Mouse (Mus musculus) forebrain, postnatal 0 days (tissue): ENCODE results near the gene Rps24. TPM values are rescaled to one million over a fixed set of nuclear protein-coding genes. Genes with fewer than 3 reads are reported as not detected.

Source experiments
- ATAC-seq: fragments of 200-750 bp; cut with Nextera tagmentation; 2 replicates; pipeline ENCODE4 v1.8.0; 2017; ENCODE audit warnings: mild to moderate bottlenecking, moderate library complexity
- DNase-seq: peaks from one replicate; pipeline ENCODE4 v3.0.0-alpha.2; 2015
- H3K27ac ChIP-seq: fragments of 300-500 bp; sonication (generic); 2 replicates; pipeline ENCODE4 v1.5.1; 2014; ENCODE audit warnings: low read depth, mild to moderate bottlenecking, antibody characterized with exemption, low read length, moderate library complexity, mixed read lengths
- H3K27me3 ChIP-seq: fragments of 300-500 bp; sonication (generic); 2 replicates; pipeline ENCODE4 v1.6.1; 2014; ENCODE audit warnings: mild to moderate bottlenecking, low read length, mixed read lengths; ENCODE audit not compliant: insufficient read depth
- H3K36me3 ChIP-seq: fragments of 300-500 bp; sonication (generic); 2 replicates; pipeline ENCODE4 v1.6.1; 2014; ENCODE audit warnings: mild to moderate bottlenecking, moderate library complexity; ENCODE audit not compliant: insufficient read depth
- H3K4me1 ChIP-seq: fragments of 300-500 bp; sonication (generic); 2 replicates; pipeline ENCODE4 v1.6.1; 2014; ENCODE audit warnings: antibody characterized with exemption; ENCODE audit not compliant: insufficient read depth
- H3K4me2 ChIP-seq: fragments of 300-500 bp; sonication (generic); 2 replicates; pipeline ENCODE4 v1.6.1; 2014; ENCODE audit warnings: low read depth, mild to moderate bottlenecking, moderate library complexity
- H3K4me3 ChIP-seq: fragments of 300-500 bp; sonication (generic); 2 replicates; pipeline ENCODE4 v1.5.1; 2014; ENCODE audit warnings: low read depth, low read length, mixed read lengths
- H3K9ac ChIP-seq: fragments of 300-500 bp; sonication (generic); 2 replicates; pipeline ENCODE4 v1.6.1; 2014; ENCODE audit warnings: mild to moderate bottlenecking
- H3K9me3 ChIP-seq: fragments of 300-500 bp; sonication (generic); 2 replicates; pipeline ENCODE4 v1.6.1; 2016; ENCODE audit warnings: low read length
- CTCF ChIP-seq: sonication (generic); IDR thresholded peaks from 2 replicates; pipeline ENCODE4 v1.5.1; 2016; ENCODE audit warnings: antibody characterized with exemption, control low read depth, low read depth
- whole genome bisulfite sequencing: fragments of 180-500 bp; shearing (Covaris S2); extraction: QIAGEN DNeasy Blood & Tissue Kit; methylation state at CpG from one replicate; pipeline ENCODE4 v1.1.7; 2014; 5-methylcytosine and 5-hydroxymethylcytosine counted together
- polyA plus RNA-seq: library from polyadenylated mRNA; unstranded; fragments of >200 nt; fragmentation: Nextera tagmentation; extraction: Ambion mirVana; gene quantifications from 2 replicates; pipeline ENCODE4 v1.2.1, GENCODE M21; 2015
- total RNA-seq: library from RNA; depleted of rRNA; stranded (reverse); fragments of >200 nt; gene quantifications from 2 replicates; pipeline ENCODE4 v1.2.3, GENCODE M21; 2014

Rps24 gene
- total and polyA plus RNA-seq, 2 experiments from 2014 or later: 795 to 1,310 TPM

- H3K36me3 ChIP-seq: peaks cover 37% of the 10 kb centered on the region
- DNase-seq (no peak), ATAC-seq (peak; percentile 30)
- H3K9me3 ChIP-seq: no peaks in the 10 kb centered on the region
- peaks cover 16% of the 10 kb centered on the region for H3K4me1 ChIP-seq
- peak overlapping the region; percentile 62 for H3K4me2 ChIP-seq
- H3K4me3 ChIP-seq: peak overlapping the region; percentile 70
- 6% methylated on average over 11 of the region's 11 CpGs for WGBS
- H3K27ac ChIP-seq: peak overlapping the region; percentile 90
- peak overlapping the region; percentile 88 for H3K9ac ChIP-seq
- no peaks in the 10 kb centered on the region for H3K27me3 ChIP-seq
- no peak for TF ChIP-seq CTCF
Observed at GRCm38 (mm10) chr14:24491266-24491981, 4.5 kb downstream of the Rps24 start.

- DNase-seq: no peak
Observed at GRCm38 (mm10) chr14:24493256-24493655, 6.3 kb downstream of the Rps24 start.

GRCm38 (mm10) chr14:24496507-24496906 lies 9.6 kb downstream of the Rps24 start:
- H3K4me2 ChIP-seq: no peak overlapping the region
- no peak for DNase-seq
- WGBS: 85% methylated on average over 1 of the region's 1 CpGs

More at GRCm38 (mm10) chr14:24493256-24493655, 6.3 kb downstream of the Rps24 start:
- Histone ChIP-seq H3K27ac (no peak overlapping the region), H3K4me3 (no peak overlapping the region), H3K9ac (0 out of 2 replicates have a peak overlapping the region, but pooled peaks have one; percentile 18), H3K4me1 (peaks cover 16% of the 10 kb centered on the region), H3K27me3 (no peaks in the 10 kb centered on the region), H3K9me3 (no peaks in the 10 kb centered on the region), H3K36me3 (peaks cover 55% of the 10 kb centered on the region), H3K4me2 (no peak overlapping the region)
- 82% methylated on average over 9 of the region's 9 CpGs for WGBS
- ATAC-seq: no peak
- TF ChIP-seq CTCF: no peak

GRCm38 (mm10) chr14:24497443-24497842 lies 10.5 kb downstream of the Rps24 start:
- DNase-seq (no peak), ATAC-seq (no peak)
- Histone ChIP-seq H3K4me1 (peaks cover 9% of the 10 kb centered on the region; the same call in 1 of the 2 replicates), H3K9ac (no peak overlapping the region), H3K27ac (no peak overlapping the region), H3K27me3 (no peaks in the 10 kb centered on the region), H3K9me3 (no peaks in the 10 kb centered on the region), H3K4me2 (no peak overlapping the region), H3K36me3 (peaks cover 61% of the 10 kb centered on the region), H3K4me3 (no peak overlapping the region)
- TF ChIP-seq CTCF: no peak
- 94% methylated on average over 1 of the region's 1 CpGs for WGBS

More at GRCm38 (mm10) chr14:24496507-24496906, 9.6 kb downstream of the Rps24 start:
- TF ChIP-seq CTCF: no peak
- Histone ChIP-seq H3K9ac (no peak overlapping the region), H3K4me1 (peaks cover 17% of the 10 kb centered on the region), H3K9me3 (no peaks in the 10 kb centered on the region), H3K27ac (no peak overlapping the region), H3K36me3 (peaks cover 65% of the 10 kb centered on the region), H3K4me3 (no peak overlapping the region), H3K27me3 (no peaks in the 10 kb centered on the region)
- ATAC-seq: no peak

- Histone ChIP-seq H3K36me3 (peaks cover 51% of the 10 kb centered on the region), H3K9me3 (no peaks in the 10 kb centered on the region), H3K4me3 (no peak overlapping the region), H3K4me1 (peaks cover 8% of the 10 kb centered on the region; the same call in 1 of the 2 replicates), H3K27me3 (no peaks in the 10 kb centered on the region), H3K9ac (no peak overlapping the region), H3K4me2 (no peak overlapping the region), H3K27ac (no peak overlapping the region)
- DNase-seq (no peak), ATAC-seq (no peak)
- no peak for TF ChIP-seq CTCF
- 74% methylated on average over 5 of the region's 5 CpGs for WGBS
Observed at GRCm38 (mm10) chr14:24498561-24499255, 11.8 kb downstream of the Rps24 start.

GRCm38 (mm10) chr14:24499478-24499877 lies 12.6 kb downstream of the Rps24 start:
- Histone ChIP-seq H3K27me3 (no peaks in the 10 kb centered on the region), H3K36me3 (peaks cover 44% of the 10 kb centered on the region), H3K9me3 (no peaks in the 10 kb centered on the region), H3K27ac (no peak overlapping the region), H3K4me3 (no peak overlapping the region), H3K4me1 (peaks cover 8% of the 10 kb centered on the region; the same call in 1 of the 2 replicates), H3K9ac (no peak overlapping the region), H3K4me2 (no peak overlapping the region)
- TF ChIP-seq CTCF: no peak
- ATAC-seq (no peak), DNase-seq (no peak)
- WGBS: 27% methylated on average over 9 of the region's 9 CpGs
